Mouse (Mus musculus) CH12.LX (cell line): ENCODE results near the gene Smurf2. TPM values are rescaled to one million over a fixed set of nuclear protein-coding genes. Genes with fewer than 3 reads are reported as not detected.

Experiments
- DNase-seq: peaks from one replicate; pipeline ENCODE4 v3.0.0-alpha.2; 2013; ENCODE audit errors: extremely low read depth
- H3K27ac ChIP-seq: 2 replicates; pipeline ENCODE4 v1.5.1; 2012; ENCODE audit warnings: low read depth, mild to moderate bottlenecking, control low read depth, moderate library complexity; ENCODE audit not compliant: insufficient read depth
- H3K27me3 ChIP-seq: replicated peaks from 2 replicates; pipeline ENCODE3; 2012; ENCODE audit warnings: inconsistent platforms
- H3K36me3 ChIP-seq, 2 experiments: replicated peaks in 1 of 2; 2 replicates each; pipeline versions ENCODE3 to v1.6.1; 2012; ENCODE audit warnings: inconsistent platforms in 1 of 2, low read length in 1 of 2, mild to moderate bottlenecking in 1 of 2, mixed read lengths in 1 of 2, moderate library complexity in 1 of 2; ENCODE audit not compliant: control insufficient read depth in 1 of 2, insufficient read depth in 1 of 2
- H3K4me1 ChIP-seq, 2 experiments: 2 replicates each; pipeline ENCODE4 v1.6.1; 2012; ENCODE audit warnings: inconsistent platforms in 1 of 2, moderate library complexity in 1 of 2; ENCODE audit not compliant: insufficient read depth in 2 of 2, control insufficient read depth in 1 of 2
- H3K4me2 ChIP-seq: 2 replicates; pipeline ENCODE4 v1.6.1; 2012; ENCODE audit warnings: low read depth, mild to moderate bottlenecking, control low read depth; ENCODE audit not compliant: poor library complexity, insufficient read depth, severe bottlenecking
- H3K4me3 ChIP-seq, 3 experiments: fragments of 150-350 bp in 1 of 3; sonication (generic) in 1 of 3; replicated peaks in 1 of 3; 2 replicates each; pipeline versions ENCODE3 to v1.5.1; 2011 to 2012; ENCODE audit warnings: low read depth in 2 of 3, low read length in 2 of 3, mild to moderate bottlenecking in 2 of 3, moderate library complexity in 2 of 3, control low read depth in 1 of 3, improper control_type of control experiment in 1 of 3, inconsistent platforms in 1 of 3, mixed read lengths in 1 of 3; ENCODE audit not compliant: poor library complexity in 1 of 3
- H3K79me2 ChIP-seq: replicated peaks from 2 replicates; pipeline ENCODE4 v1.6.1; 2012; ENCODE audit warnings: mild to moderate bottlenecking, moderate library complexity; ENCODE audit not compliant: control insufficient read depth, poor library complexity, insufficient read depth, severe bottlenecking; ENCODE audit errors: extremely low read depth
- H3K9ac ChIP-seq: 2 replicates; pipeline ENCODE4 v1.6.1; 2012; ENCODE audit warnings: low read depth, mild to moderate bottlenecking, control low read depth, moderate library complexity; ENCODE audit not compliant: insufficient read depth
- H3K9me3 ChIP-seq: replicated peaks from 2 replicates; pipeline ENCODE3; 2012; ENCODE audit warnings: low read length, inconsistent platforms, mixed read lengths
- BHLHE40 ChIP-seq: IDR thresholded peaks from 2 replicates; pipeline ENCODE4 v1.6.1; 2011; ENCODE audit warnings: mild to moderate bottlenecking, low read depth, low read length, improper control_type of control experiment
- CHD1 ChIP-seq: IDR thresholded peaks from 2 replicates; pipeline ENCODE4 v1.6.1; 2012; ENCODE audit warnings: low read depth, low read length, improper control_type of control experiment, inconsistent platforms
- CHD2 ChIP-seq: IDR thresholded peaks from 2 replicates; pipeline ENCODE4 v1.6.1; 2011; ENCODE audit warnings: low read length, improper control_type of control experiment
- CTCF ChIP-seq, 2 experiments: IDR thresholded peaks in 1 of 2; conservative IDR thresholded peaks in 1 of 2; 2 replicates each; pipeline ENCODE4 v1.5.1; 2011 to 2012; ENCODE audit warnings: low read depth in 2 of 2, low read length in 2 of 2, improper control_type of control experiment in 1 of 2, inconsistent platforms in 1 of 2, mild to moderate bottlenecking in 1 of 2, moderate library complexity in 1 of 2
- ELF1 ChIP-seq: IDR thresholded peaks from 2 replicates; pipeline ENCODE4 v1.6.1; 2014; ENCODE audit warnings: low read depth, mild to moderate bottlenecking, inconsistent platforms, low read length, improper control_type of control experiment
- EP300 ChIP-seq: IDR thresholded peaks from 2 replicates; pipeline ENCODE4 v1.6.1; 2011; ENCODE audit warnings: low read length, improper control_type of control experiment
- HCFC1 ChIP-seq: IDR thresholded peaks from 2 replicates; pipeline ENCODE4 v1.6.1; 2012; ENCODE audit warnings: low read depth, mild to moderate bottlenecking, inconsistent platforms, low read length, improper control_type of control experiment
- IRF4 ChIP-seq: IDR thresholded peaks from 2 replicates; pipeline ENCODE4 v1.6.1; 2014; ENCODE audit warnings: low read depth, mild to moderate bottlenecking, inconsistent platforms, low read length, improper control_type of control experiment
- JUN ChIP-seq: IDR thresholded peaks from 2 replicates; pipeline ENCODE4 v1.6.1; 2011; ENCODE audit warnings: low read depth, mild to moderate bottlenecking, low read length, improper control_type of control experiment, moderate library complexity; ENCODE audit not compliant: insufficient read depth
- KAT2A ChIP-seq: IDR thresholded peaks from 2 replicates; pipeline ENCODE4 v1.6.1; 2012; ENCODE audit warnings: low read length, improper control_type of control experiment, inconsistent platforms; ENCODE audit not compliant: insufficient replicate concordance
- MAZ ChIP-seq: IDR thresholded peaks from 2 replicates; pipeline ENCODE4 v1.6.1; 2012; ENCODE audit warnings: low read depth, mild to moderate bottlenecking, inconsistent platforms, low read length, improper control_type of control experiment, moderate library complexity
- MXI1 ChIP-seq: IDR thresholded peaks from 2 replicates; pipeline ENCODE4 v1.6.1; 2011; ENCODE audit warnings: mild to moderate bottlenecking, low read depth, low read length, improper control_type of control experiment
- MYC ChIP-seq: IDR thresholded peaks from 2 replicates; pipeline ENCODE4 v1.6.1; 2011; ENCODE audit warnings: low read depth, mild to moderate bottlenecking, improper control_type of control experiment, low read length
- NRF1 ChIP-seq: IDR thresholded peaks from 2 replicates; pipeline ENCODE4 v1.6.1; 2014; ENCODE audit warnings: low read depth, mild to moderate bottlenecking, inconsistent platforms, low read length, improper control_type of control experiment, moderate library complexity
- PAX5 ChIP-seq: IDR thresholded peaks from 2 replicates; pipeline ENCODE4 v1.6.1; 2012; ENCODE audit warnings: low read length, inconsistent platforms, mixed read lengths
- POLR2A ChIP-seq: IDR thresholded peaks from 2 replicates; pipeline ENCODE4 v1.6.1; 2011; ENCODE audit warnings: low read depth, mild to moderate bottlenecking, improper control_type of control experiment, low read length
- POLR2AphosphoS2 ChIP-seq: IDR thresholded peaks from 2 replicates; pipeline ENCODE4 v1.6.1; 2011; ENCODE audit warnings: low read depth, low read length, improper control_type of control experiment
- SIN3A ChIP-seq: IDR thresholded peaks from 2 replicates; pipeline ENCODE4 v1.6.1; 2012; ENCODE audit warnings: low read length, improper control_type of control experiment, inconsistent platforms
- TBP ChIP-seq: conservative IDR thresholded peaks from 2 replicates; pipeline ENCODE4 v1.6.1; 2011; ENCODE audit warnings: low read depth, low read length, improper control_type of control experiment
- TCF12 ChIP-seq: IDR thresholded peaks from 2 replicates; pipeline ENCODE4 v1.6.1; 2014; ENCODE audit warnings: low read depth, mild to moderate bottlenecking, inconsistent platforms, low read length, improper control_type of control experiment
- USF2 ChIP-seq: conservative IDR thresholded peaks from 2 replicates; pipeline ENCODE4 v1.6.1; 2011; ENCODE audit warnings: low read depth, low read length, improper control_type of control experiment
- ZC3H11A ChIP-seq: IDR thresholded peaks from 2 replicates; pipeline ENCODE4 v1.6.1; 2012; ENCODE audit warnings: low read depth, mild to moderate bottlenecking, inconsistent platforms, low read length, improper control_type of control experiment
- ZKSCAN1 ChIP-seq: IDR thresholded peaks from 2 replicates; pipeline ENCODE4 v1.6.1; 2012; ENCODE audit warnings: low read depth, inconsistent platforms, low read length, improper control_type of control experiment, borderline replicate concordance
- ZMIZ1 ChIP-seq: IDR thresholded peaks from 2 replicates; pipeline ENCODE4 v1.6.1; 2012; ENCODE audit warnings: low read depth, mild to moderate bottlenecking, inconsistent platforms, low read length, improper control_type of control experiment
- ZNF384 ChIP-seq: IDR thresholded peaks from 2 replicates; pipeline ENCODE4 v1.6.1; 2012; ENCODE audit warnings: low read depth, low read length, improper control_type of control experiment, inconsistent platforms
- dilution Hi-C: fragments of 300-500 bp; cut with MboI; formaldehyde crosslinking; loops from 2 replicates; pipeline ENCODE4 v1.14.3; 2020; ENCODE audit warnings: low sequenced_read_pairs; ENCODE audit not compliant: extremely low pct_unique_long_range_greater_than_20kb, extremely low pct_ligation_motif_present
- in situ Hi-C: fragments of 300-500 bp; cut with MboI; formaldehyde crosslinking; loops from 3 replicates; pipeline ENCODE4 v1.14.3; 2019; ENCODE audit warnings: low sequenced_read_pairs, low pct_ligation_motif_present, low pct_unique_long_range_greater_than_20kb, mixed read lengths
- polyA plus RNA-seq: library from polyadenylated mRNA; unstranded; fragments of >175 nt; gene quantifications from 2 replicates; pipeline ENCODE4 v1.2.1, GENCODE M21; 2012; ENCODE audit warnings: low read depth; ENCODE audit not compliant: insufficient read length
- total RNA-seq, 2 experiments: library from RNA; depleted of rRNA; stranded (reverse); fragments of 300-350 nt in 1 of 2; fragments of >200 nt in 1 of 2; gene quantifications; 2 replicates each; pipeline ENCODE4 v1.2.3; 2012 to 2014

The Smurf2 gene
- total and polyA plus RNA-seq, 3 experiments, result 10.8 to 13.2 (median 11.3) TPM

GRCm38 (mm10) chr11:106788026-106788774 is 132.3 kb downstream of the Smurf2 start (continued):
- TF ChIP-seq HCFC1 (peak; percentile 76), ZKSCAN1 (no peak), ZC3H11A (no peak), TCF12 (peak; percentile 99), KAT2A (no peak; the same call in 1 of the 2 replicates), BHLHE40 (no peak), EP300 (no peak), CHD2 (peak; percentile 77)
- TF ChIP-seq, all 38 proteins: peak for 17

- in situ Hi-C loops, result no loop called here
- Histone ChIP-seq H3K9ac (peak overlapping the region; percentile 100), H3K4me2 (peak overlapping the region; percentile 40), H3K4me1 (peaks cover 0 to 61% of the 10 kb centered on the region in 2 experiments; a peak in 2 of 4 replicates), H3K27me3 (no peaks in the 10 kb centered on the region), H3K9me3 (no peaks in the 10 kb centered on the region), H3K27ac (peak overlapping the region; percentile 87), H3K36me3 (peaks cover 44 to 61% of the 10 kb centered on the region in 2 experiments), H3K4me3 (peak overlapping the region; percentile 80 to 97 (median 80)), H3K79me2 (peaks cover 65% of the 10 kb centered on the region)
- DNase-seq, result peak; percentile 92
- TF ChIP-seq MAZ, result no peak
- TF ChIP-seq JUN, result no peak
- TF ChIP-seq HCFC1, result peak; percentile 66; the same call in 1 of the 2 replicates
- peak; percentile 87 for TF ChIP-seq TCF12
- no peak; the same call in 1 of the 2 replicates for TF ChIP-seq CHD1
- TF ChIP-seq ZMIZ1, result 0 out of 2 replicates have a peak, but pooled peaks have one; percentile 6
- no peak for TF ChIP-seq BHLHE40
- TF ChIP-seq EP300, result no peak
- no peak for TF ChIP-seq CTCF (conservative IDR thresholded peaks at IDR 0.05 in 1 of 2, IDR thresholded peaks at IDR 0.05 in 1 of 2; ENCODE audit: low read depth in 2 of 2, low read length in 2 of 2)
- TF ChIP-seq IRF4, result no peak; the same call in 1 of the 2 replicates
- no peak; the same call in 1 of the 2 replicates for TF ChIP-seq SIN3A
- TF ChIP-seq ELF1, result peak; percentile 82
- TF ChIP-seq POLR2AphosphoS2, result peak; percentile 66; the same call in 1 of the 2 replicates
- peak; percentile 76 for TF ChIP-seq NRF1
- no peak for TF ChIP-seq PAX5
- peak; percentile 61 for TF ChIP-seq POLR2A
- no peak for TF ChIP-seq USF2
- TF ChIP-seq MYC, result peak; percentile 64; the same call in 1 of the 2 replicates
- peak; percentile 81 for TF ChIP-seq TBP
- TF ChIP-seq ZKSCAN1, result no peak
- TF ChIP-seq MXI1, result peak; percentile 41
- TF ChIP-seq ZNF384, result no peak
- dilution Hi-C loops, result no loop called here
These were observed 133.1 kb downstream of the Smurf2 start for GRCm38 (mm10) chr11:106787131-106788025.
